Mouse (Mus musculus) ES-E14 (cell line): Measurements from ENCODE around the gene Kif11.

Source experiments
- HCFC1 ChIP-seq: IDR thresholded peaks from 2 replicates; pipeline ENCODE4 v1.6.1; 2012; ENCODE audit warnings: low read length, inconsistent platforms, borderline replicate concordance; ENCODE audit not compliant: insufficient read depth
- MAFK ChIP-seq: IDR thresholded peaks from 2 replicates; pipeline ENCODE4 v1.6.1; 2014; ENCODE audit warnings: mild to moderate bottlenecking, low read depth, low read length, inconsistent platforms; ENCODE audit not compliant: insufficient read depth
- ZNF384 ChIP-seq: IDR thresholded peaks from 2 replicates; pipeline ENCODE4 v1.6.1; 2012; ENCODE audit warnings: low read depth, low read length, inconsistent platforms

DNA sequence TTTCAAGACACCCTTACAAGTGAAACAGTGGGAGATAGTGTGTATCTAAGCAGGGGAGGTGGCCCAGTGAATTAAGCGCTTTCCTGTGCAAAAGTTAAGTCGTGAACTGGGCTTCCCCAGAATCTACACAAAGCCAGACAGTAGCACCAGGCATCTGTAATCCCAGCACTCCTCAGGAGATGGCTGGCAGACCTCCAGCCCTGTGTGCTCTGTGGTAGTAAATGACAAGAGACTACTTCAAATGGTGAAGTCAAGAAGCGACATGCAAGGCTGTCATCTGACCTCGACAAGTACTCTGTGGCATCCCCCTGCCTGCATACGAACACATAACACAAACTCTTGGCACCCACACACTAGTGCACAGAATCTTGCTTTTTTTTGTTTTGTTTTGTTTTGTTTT lies 49.0 kb upstream of the Kif11 start:
- TF ChIP-seq HCFC1 (no peak), MAFK (no peak), ZNF384 (no peak)
